Mouse (Mus musculus): ENCODE measurements around the gene Cobll1. TPM values are rescaled to one million over a fixed set of nuclear protein-coding genes. Genes with fewer than 3 reads are reported as not detected.

Cobll1 gene
- not detected in 2 replicates for polyA plus RNA-seq (2012)

DNA sequence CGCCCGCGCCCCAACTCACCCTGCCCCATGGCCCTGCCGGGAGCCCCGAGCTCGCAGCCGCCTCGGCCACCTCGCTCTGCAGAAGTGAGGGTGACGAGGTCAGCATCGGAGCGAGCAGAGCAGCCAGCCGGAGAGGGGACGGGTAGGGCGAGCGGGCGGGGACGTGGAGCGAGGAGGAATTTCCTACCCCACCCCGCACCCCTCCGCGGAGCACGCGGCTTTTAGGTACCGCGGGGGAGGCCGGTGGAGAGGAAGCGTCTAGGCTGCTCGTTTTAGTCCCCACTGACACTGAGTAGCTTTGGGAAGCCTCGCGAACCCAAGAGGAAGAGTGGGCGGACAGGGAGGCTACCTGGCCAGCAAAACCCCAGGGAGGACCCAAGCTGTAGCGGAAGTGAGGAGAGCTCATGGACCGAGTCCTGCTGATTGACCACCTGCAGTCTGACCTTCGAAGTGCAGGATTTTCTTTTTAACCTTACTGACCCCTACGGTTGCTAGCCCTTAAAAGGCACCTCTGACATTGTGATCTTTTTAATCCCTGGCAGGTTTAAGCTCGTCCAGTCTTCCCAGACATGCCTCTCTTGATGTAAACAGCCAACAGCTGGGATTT, at the start of gene Cobll1:
TSS of gene Cobll1 (minus strand) at position 440 of the 607 bp plus-strand sequence.
- TF ChIP-seq GATA1 (IDR thresholded peaks at IDR 0.05; ENCODE audit: low read length): no peak

GRCm38 (mm10) chr2:65288696-65289095, 49.5 kb upstream of the Cobll1 start:
- no peak for TF ChIP-seq GATA1 (IDR thresholded peaks at IDR 0.05; ENCODE audit: low read length)

GRCm38 (mm10) chr2:65285380-65285779, 46.2 kb upstream of the Cobll1 start:
- no peak for TF ChIP-seq GATA1 (IDR thresholded peaks at IDR 0.05; ENCODE audit: low read length)

- no peak for TF ChIP-seq GATA1 (IDR thresholded peaks at IDR 0.05; ENCODE audit: low read length)
These were observed 43.8 kb upstream of the Cobll1 start for GRCm38 (mm10) chr2:65282979-65283378.

DNA sequence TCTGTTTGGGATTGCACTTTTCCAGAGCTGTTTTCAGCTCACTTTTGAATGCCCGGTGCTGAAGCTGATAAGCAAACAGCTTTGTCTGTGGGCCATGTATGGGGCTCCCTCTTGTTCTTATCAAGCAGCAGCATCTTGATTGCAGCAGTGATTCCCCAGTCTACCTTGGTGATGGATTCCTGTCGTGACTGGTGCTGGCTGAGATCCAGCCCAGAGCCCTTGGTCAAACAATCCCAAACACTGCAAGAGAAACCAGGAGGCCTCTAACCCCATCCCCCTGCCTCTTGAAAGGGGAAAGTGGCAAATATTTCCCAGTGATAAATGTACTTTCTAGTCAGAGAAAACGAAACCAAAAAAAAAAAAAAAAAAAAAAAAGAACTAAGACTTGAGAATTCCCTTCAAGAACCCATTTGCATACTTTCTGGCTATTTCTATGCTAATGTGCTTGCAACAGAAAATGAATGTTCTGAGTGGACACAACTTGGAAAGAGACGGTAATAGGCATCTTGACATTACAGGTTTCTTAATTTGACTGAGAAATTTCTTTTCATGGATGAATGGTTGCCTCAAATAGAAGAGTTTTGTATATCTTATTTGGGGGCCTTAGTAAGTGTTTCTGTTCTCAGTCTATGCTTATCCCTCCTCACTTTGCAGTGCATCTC, 40.0 kb upstream of the Cobll1 start:
- TF ChIP-seq GATA1 (IDR thresholded peaks at IDR 0.05; ENCODE audit: low read length): no peak

DNA sequence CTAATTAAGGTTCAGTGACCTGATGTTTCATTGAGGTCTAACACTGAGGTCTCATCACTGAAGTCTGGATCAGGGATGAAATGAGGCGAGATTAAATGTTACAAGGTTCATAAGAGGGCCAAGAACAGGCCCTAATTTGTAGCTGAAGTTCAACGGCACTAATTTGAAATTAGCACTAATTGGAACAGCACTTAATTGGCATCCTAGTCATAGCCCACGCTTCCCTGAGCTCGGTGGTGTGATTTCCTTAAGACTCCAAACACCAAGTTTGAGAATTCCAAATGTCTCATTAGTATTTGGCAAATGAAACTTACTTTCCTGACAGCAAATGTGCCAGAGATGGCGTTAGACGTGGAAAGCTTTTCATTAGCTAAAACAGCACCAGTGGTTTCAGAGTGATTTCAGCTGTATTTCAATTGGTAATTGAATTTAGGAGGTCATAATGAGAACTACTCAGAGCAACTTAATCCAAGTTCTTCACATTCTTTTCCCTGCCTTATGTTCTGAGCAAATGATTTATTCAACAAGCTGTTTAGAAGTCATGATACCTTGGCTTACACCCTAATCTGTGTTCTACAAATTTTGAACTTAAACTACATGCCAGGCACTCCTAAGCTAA, 36.3 kb upstream of the Cobll1 start:
- no peak for TF ChIP-seq GATA1 (IDR thresholded peaks at IDR 0.05; ENCODE audit: low read length)

- TF ChIP-seq GATA1 (IDR thresholded peaks at IDR 0.05; ENCODE audit: low read length): no peak
These were observed 34.7 kb upstream of the Cobll1 start for GRCm38 (mm10) chr2:65273910-65274309.

DNA sequence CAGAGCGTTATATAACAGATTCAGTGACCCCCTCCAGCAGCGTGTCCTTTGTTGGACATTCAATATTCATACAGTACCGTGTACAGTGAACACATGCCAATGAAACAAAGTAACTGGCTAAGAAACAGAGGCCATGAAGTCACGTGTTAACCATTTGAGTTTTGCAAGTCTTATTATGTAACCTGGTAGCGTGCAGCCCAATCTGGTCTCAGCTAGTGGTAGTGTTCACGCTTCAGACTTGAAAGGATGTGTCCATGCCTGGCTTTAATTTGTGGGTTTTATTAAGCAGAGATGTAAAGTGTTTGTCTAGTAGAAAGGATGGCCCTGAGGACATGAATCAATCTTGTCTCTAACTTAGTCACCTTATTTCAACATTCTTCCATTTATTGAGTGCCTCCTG, 29.5 kb upstream of the Cobll1 start:
- TF ChIP-seq GATA1 (IDR thresholded peaks at IDR 0.05; ENCODE audit: low read length): no peak

GRCm38 (mm10) chr2:65267834-65268233, 28.6 kb upstream of the Cobll1 start:
- no peak for TF ChIP-seq GATA1 (IDR thresholded peaks at IDR 0.05; ENCODE audit: low read length)

DNA sequence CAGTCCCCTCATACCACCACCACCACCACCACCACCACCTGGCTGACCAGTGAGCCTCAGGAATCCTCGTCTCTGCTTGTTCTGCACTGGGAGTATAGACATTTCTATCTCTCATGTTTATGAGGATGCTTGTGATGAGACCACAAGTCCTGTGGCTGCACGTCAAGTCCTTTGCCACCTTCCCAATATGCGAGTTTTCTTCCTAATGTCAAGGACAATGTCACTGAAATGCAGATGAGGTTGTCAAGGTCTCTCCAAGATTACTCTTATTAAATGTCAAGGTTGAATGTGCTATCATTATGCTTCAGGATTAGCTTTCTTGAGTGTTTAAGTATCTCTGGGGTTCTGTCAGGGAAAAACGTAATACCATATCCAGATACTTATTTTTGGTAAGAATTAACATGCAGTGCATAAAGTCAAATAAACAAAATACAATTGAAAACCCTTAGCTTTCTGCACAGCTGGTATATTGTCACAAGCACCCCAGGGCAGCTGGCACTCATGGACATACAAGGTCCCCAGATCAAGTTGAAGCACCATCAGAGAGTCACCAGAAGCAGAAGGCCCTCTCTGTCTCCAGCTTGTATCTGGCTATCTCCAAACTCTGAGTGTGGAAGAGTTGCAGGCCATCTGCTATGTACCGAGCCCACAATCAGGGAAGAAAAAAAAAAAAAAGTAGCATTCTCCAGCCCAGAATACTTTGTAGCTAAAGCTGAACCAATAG, 27.5 kb upstream of the Cobll1 start:
- no peak for TF ChIP-seq GATA1 (IDR thresholded peaks at IDR 0.05; ENCODE audit: low read length)

GRCm38 (mm10) chr2:65262251-65262650, 23.0 kb upstream of the Cobll1 start:
- TF ChIP-seq GATA1 (IDR thresholded peaks at IDR 0.05; ENCODE audit: low read length): no peak

DNA sequence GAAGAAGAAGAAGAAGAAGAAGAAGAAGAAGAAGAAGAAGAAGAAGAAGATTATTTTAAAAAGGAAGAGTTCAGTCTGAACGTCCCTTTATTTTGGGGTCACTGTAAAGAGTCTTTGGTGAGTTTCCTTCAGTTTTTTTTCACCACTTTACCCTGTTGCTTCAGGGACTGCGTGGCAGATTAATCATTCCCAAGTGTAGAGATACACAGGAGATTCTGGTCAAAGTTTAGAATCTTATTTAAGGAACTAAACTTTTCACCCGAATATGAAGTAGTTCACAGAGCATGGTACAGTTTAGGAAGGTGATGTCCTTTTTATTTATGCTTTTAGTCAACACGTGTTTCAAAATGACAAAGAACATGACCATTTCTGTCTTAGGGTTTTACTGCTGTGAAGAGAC, 21.2 kb upstream of the Cobll1 start:
- TF ChIP-seq GATA1 (IDR thresholded peaks at IDR 0.05; ENCODE audit: low read length): no peak

DNA sequence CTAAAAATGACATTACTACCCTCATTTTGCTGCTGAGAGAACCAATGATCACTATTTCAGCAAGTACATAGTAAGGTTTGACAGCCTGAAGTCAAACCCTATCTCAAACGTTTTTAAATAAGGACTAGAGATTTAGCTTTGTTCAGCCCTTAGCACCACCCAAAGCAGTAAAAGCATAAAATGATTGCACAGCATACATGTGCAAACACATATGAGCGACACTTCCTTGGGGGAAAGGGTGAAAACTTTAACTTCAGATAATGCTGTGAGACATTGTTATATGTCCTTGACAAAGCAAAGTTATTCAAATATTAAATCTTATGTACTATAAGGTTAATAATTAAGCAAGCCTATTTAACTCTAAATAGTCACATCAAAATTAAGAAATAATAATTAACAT, 18.2 kb upstream of the Cobll1 start:
- TF ChIP-seq GATA1 (IDR thresholded peaks at IDR 0.05; ENCODE audit: low read length): no peak

GRCm38 (mm10) chr2:65256494-65257254, 17.5 kb upstream of the Cobll1 start:
- no peak for TF ChIP-seq GATA1 (IDR thresholded peaks at IDR 0.05; ENCODE audit: low read length)

- TF ChIP-seq GATA1 (IDR thresholded peaks at IDR 0.05; ENCODE audit: low read length): no peak
These were observed 11.4 kb upstream of the Cobll1 start for GRCm38 (mm10) chr2:65250589-65251104.
